Mouse (Mus musculus) liver, embryonic 14.5 days (tissue): ENCODE data around the gene Flt3l.
"Not testable (repeated sequence)": the region's sequence is repeated elsewhere in the genome, so short reads cannot be mapped to it uniquely, and the experiment has no call there.

Experiments used
- CTCF ChIP-seq: IDR thresholded peaks from 2 replicates; pipeline ENCODE4 v1.5.1; 2016; ENCODE audit warnings: antibody characterized with exemption, low read depth, control low read depth
- EP300 ChIP-seq: IDR thresholded peaks from 2 replicates; pipeline ENCODE4 v1.6.1; 2016; ENCODE audit warnings: antibody characterized with exemption, low read depth

GRCm38 (mm10) chr7:45153052-45153451, 16.8 kb upstream of the Flt3l start:
- not testable (repeated sequence) for TF ChIP-seq CTCF, EP300
